Mouse (Mus musculus): ENCODE data around the gene Wwc1. TPM values are rescaled to one million over a fixed set of nuclear protein-coding genes. Genes with fewer than 3 reads are reported as not detected.

Wwc1 gene
- polyA plus RNA-seq, 1 experiment from 2014 or later = 15.2 TPM

- no peak overlapping the region for H3K9ac ChIP-seq
- H3K4me2 ChIP-seq (replicated peaks) = no peak overlapping the region
- no peaks in the 10 kb centered on the region for H3K27me3 ChIP-seq
- peaks cover 21% of the 10 kb centered on the region for H3K4me1 ChIP-seq
- no peaks in the 10 kb centered on the region for H3K36me3 ChIP-seq
- H3K4me3 ChIP-seq = no peak overlapping the region
- ATAC-seq (ENCODE audit: low FRiP score) = no peak
- 75% methylated on average over 6 of the region's 6 CpGs for WGBS
- no peak overlapping the region for H3K27ac ChIP-seq
- H3K9me3 ChIP-seq (replicated peaks) = no peaks in the 10 kb centered on the region
These were observed 35.1 kb downstream of the Wwc1 start for GRCm38 (mm10) chr11:35945187-35945586.

- no peak for ATAC-seq (ENCODE audit: low FRiP score)
- no peak overlapping the region for H3K4me3 ChIP-seq
- WGBS = 86% methylated on average over 3 of the region's 3 CpGs
These were observed 38.7 kb downstream of the Wwc1 start for GRCm38 (mm10) chr11:35941641-35942040.

GRCm38 (mm10) chr11:35941064-35941463, 39.3 kb downstream of the Wwc1 start:
- WGBS = 56% methylated on average over 5 of the region's 5 CpGs

More at GRCm38 (mm10) chr11:35941641-35942040, 38.7 kb downstream of the Wwc1 start:
- peaks cover 13% of the 10 kb centered on the region for H3K4me1 ChIP-seq
- no peak overlapping the region for H3K27ac ChIP-seq
- H3K9ac ChIP-seq = no peak overlapping the region
- no peaks in the 10 kb centered on the region for H3K9me3 ChIP-seq (replicated peaks)
- no peaks in the 10 kb centered on the region for H3K36me3 ChIP-seq
- no peak overlapping the region for H3K4me2 ChIP-seq (replicated peaks)
- H3K27me3 ChIP-seq = no peaks in the 10 kb centered on the region

GRCm38 (mm10) chr11:35938790-35939385, 41.4 kb downstream of the Wwc1 start:
- no peak overlapping the region for H3K4me3 ChIP-seq
- peaks cover 17% of the 10 kb centered on the region for H3K4me1 ChIP-seq
- no peak for ATAC-seq (ENCODE audit: low FRiP score)
- no peak overlapping the region for H3K27ac ChIP-seq
- H3K36me3 ChIP-seq = no peaks in the 10 kb centered on the region
- no peak overlapping the region for H3K4me2 ChIP-seq (replicated peaks)
- WGBS = 53% methylated on average over 6 of the region's 6 CpGs
- H3K9ac ChIP-seq = no peak overlapping the region
- H3K27me3 ChIP-seq = no peaks in the 10 kb centered on the region
- no peaks in the 10 kb centered on the region for H3K9me3 ChIP-seq (replicated peaks)

More at GRCm38 (mm10) chr11:35941064-35941463, 39.3 kb downstream of the Wwc1 start:
- Histone ChIP-seq H3K36me3 (no peaks in the 10 kb centered on the region), H3K9ac (no peak overlapping the region), H3K4me2 (replicated peaks) (no peak overlapping the region), H3K4me1 (peaks cover 13% of the 10 kb centered on the region), H3K27me3 (no peaks in the 10 kb centered on the region), H3K4me3 (no peak overlapping the region), H3K27ac (no peak overlapping the region), H3K9me3 (replicated peaks) (no peaks in the 10 kb centered on the region)
- no peak for ATAC-seq (ENCODE audit: low FRiP score)

GRCm38 (mm10) chr11:35935645-35936044, 44.7 kb downstream of the Wwc1 start:
- Histone ChIP-seq H3K27ac (no peak overlapping the region), H3K36me3 (no peaks in the 10 kb centered on the region), H3K4me3 (no peak overlapping the region), H3K4me1 (peaks cover 30% of the 10 kb centered on the region), H3K9me3 (replicated peaks) (no peaks in the 10 kb centered on the region), H3K27me3 (no peaks in the 10 kb centered on the region), H3K9ac (no peak overlapping the region), H3K4me2 (replicated peaks) (no peak overlapping the region)
- 50% methylated on average over 3 of the region's 3 CpGs for WGBS
- ATAC-seq (ENCODE audit: low FRiP score) = no peak

DNA sequence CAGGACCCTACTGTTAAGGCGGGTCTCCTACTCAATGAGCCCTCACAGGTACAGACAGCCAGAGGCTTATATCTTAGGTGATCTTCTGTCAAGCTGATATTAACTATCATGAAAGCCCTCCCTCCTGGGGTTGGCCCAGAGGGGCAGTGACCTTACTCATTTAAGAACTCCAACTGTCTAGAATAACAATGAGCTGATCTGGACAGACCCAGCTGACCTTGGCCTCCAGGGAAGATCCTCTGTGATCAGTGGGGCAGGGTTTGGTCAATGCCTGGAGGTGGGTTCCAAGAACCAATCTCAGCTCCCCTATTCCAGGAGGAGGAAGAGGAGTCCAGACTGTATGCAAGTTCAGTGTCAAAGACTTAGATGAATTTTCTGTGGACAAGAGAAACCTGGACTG, 45.2 kb downstream of the Wwc1 start:
- Histone ChIP-seq H3K4me3 (no peak overlapping the region), H3K36me3 (no peaks in the 10 kb centered on the region), H3K4me2 (replicated peaks) (no peak overlapping the region), H3K27me3 (no peaks in the 10 kb centered on the region), H3K9me3 (replicated peaks) (no peaks in the 10 kb centered on the region), H3K9ac (no peak overlapping the region), H3K4me1 (peaks cover 31% of the 10 kb centered on the region), H3K27ac (no peak overlapping the region)
- no peak for ATAC-seq (ENCODE audit: low FRiP score)
- 100% methylated on average over 1 of the region's 1 CpGs for WGBS

- peaks cover 28% of the 10 kb centered on the region for H3K4me1 ChIP-seq
These were observed 46.8 kb downstream of the Wwc1 start for GRCm38 (mm10) chr11:35933402-35934085.

DNA sequence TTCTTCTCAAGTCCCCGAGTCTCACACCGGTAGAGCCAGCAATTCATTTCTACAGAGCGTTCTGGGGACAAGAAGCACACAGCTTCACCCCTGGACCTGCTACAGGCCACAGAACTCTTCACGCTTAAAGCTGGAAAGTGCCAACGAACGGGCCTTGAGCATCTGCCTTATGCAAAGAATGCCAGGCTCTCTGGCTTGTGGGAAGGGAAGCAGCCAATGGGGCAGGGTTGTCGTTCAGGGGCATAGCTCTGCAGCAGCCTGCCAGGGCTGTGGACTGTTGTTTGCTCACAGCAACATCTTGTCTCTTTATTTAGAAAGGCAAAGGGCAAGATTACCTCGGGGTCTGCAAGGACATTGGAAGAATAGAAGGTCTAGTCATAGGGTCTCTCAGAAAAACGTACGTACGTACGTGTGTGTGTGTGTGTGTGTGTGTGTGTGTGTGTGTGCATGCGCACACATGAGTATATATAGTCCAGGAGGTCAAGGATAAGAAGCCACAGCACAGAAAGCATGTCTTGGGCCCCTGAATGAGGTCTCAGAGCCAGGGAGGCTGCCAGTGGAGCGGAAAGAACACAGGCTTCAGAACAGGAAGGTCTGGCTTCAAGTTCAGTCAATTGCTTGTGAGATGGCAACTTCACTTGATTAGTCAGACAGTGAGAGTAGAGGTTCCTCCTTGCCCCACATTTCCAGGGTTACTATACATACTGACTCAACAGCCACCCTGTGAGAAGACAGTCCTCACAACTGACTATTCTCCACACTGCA, 48.0 kb downstream of the Wwc1 start:
- Histone ChIP-seq H3K4me2 (replicated peaks) (no peak overlapping the region), H3K36me3 (no peaks in the 10 kb centered on the region), H3K4me3 (no peak overlapping the region), H3K9ac (no peak overlapping the region), H3K4me1 (peaks cover 34% of the 10 kb centered on the region), H3K27ac (0 out of 2 replicates have a peak overlapping the region, but pooled peaks have one; percentile 5), H3K27me3 (no peaks in the 10 kb centered on the region), H3K9me3 (replicated peaks) (no peaks in the 10 kb centered on the region)
- WGBS = 84% methylated on average over 14 of the region's 14 CpGs
- ATAC-seq (ENCODE audit: low FRiP score) = no peak

More at GRCm38 (mm10) chr11:35933402-35934085, 46.8 kb downstream of the Wwc1 start:
- peak; percentile 67 for ATAC-seq (ENCODE audit: low FRiP score)
- Histone ChIP-seq H3K9me3 (replicated peaks) (no peaks in the 10 kb centered on the region), H3K36me3 (no peaks in the 10 kb centered on the region), H3K27ac (peak overlapping the region; percentile 26; the same call in 1 of the 2 replicates), H3K4me2 (replicated peaks) (peak overlapping the region; percentile 20; the same call in 1 of the 2 replicates), H3K9ac (0 out of 2 replicates have a peak overlapping the region, but pooled peaks have one; percentile 24), H3K4me3 (no peak overlapping the region), H3K27me3 (no peaks in the 10 kb centered on the region)
- 8% methylated on average over 14 of the region's 14 CpGs for WGBS

- no peaks in the 10 kb centered on the region for H3K27me3 ChIP-seq
- no peak overlapping the region for H3K27ac ChIP-seq
- no peak overlapping the region for H3K9ac ChIP-seq
- peaks cover 5% of the 10 kb centered on the region; the same call in 1 of the 2 replicates for H3K9me3 ChIP-seq (replicated peaks)
- peaks cover 36% of the 10 kb centered on the region for H3K4me1 ChIP-seq
- H3K36me3 ChIP-seq = no peaks in the 10 kb centered on the region
- no peak for ATAC-seq (ENCODE audit: low FRiP score)
- no peak overlapping the region for H3K4me2 ChIP-seq (replicated peaks)
- WGBS = 81% methylated on average over 6 of the region's 6 CpGs
- H3K4me3 ChIP-seq = no peak overlapping the region
These were observed 49.7 kb downstream of the Wwc1 start for GRCm38 (mm10) chr11:35930511-35931060.

- Histone ChIP-seq H3K36me3 (no peaks in the 10 kb centered on the region), H3K9ac (no peak overlapping the region), H3K4me2 (replicated peaks) (no peak overlapping the region), H3K27ac (no peak overlapping the region), H3K4me1 (peaks cover 28% of the 10 kb centered on the region), H3K9me3 (replicated peaks) (peaks cover 5% of the 10 kb centered on the region; the same call in 1 of the 2 replicates), H3K27me3 (no peaks in the 10 kb centered on the region), H3K4me3 (no peak overlapping the region)
- no peak for ATAC-seq (ENCODE audit: low FRiP score)
- 94% methylated on average over 12 of the region's 12 CpGs for WGBS
These were observed 51.9 kb downstream of the Wwc1 start for GRCm38 (mm10) chr11:35928453-35928852.

DNA sequence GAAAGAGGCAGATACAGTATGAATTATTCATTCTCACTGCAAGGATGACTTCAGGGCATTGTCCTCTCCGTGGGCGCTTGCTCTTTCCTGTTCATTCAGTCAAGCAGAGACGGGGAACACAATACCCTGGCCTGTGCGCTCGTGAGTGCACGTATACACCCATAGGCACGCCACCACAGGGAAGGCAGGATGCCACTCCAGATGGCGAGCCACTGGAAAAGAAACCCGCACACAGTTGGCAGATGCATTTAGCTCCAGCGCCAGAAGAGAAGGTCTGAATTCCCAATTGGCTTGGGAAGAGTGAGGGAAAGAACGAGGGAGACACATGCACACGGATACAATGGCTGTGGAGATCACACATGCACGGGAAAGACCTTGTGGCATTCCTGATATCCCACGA, 53.0 kb downstream of the Wwc1 start:
- Histone ChIP-seq H3K9me3 (replicated peaks) (peaks cover 5% of the 10 kb centered on the region; the same call in 1 of the 2 replicates), H3K9ac (no peak overlapping the region), H3K4me3 (no peak overlapping the region), H3K36me3 (no peaks in the 10 kb centered on the region), H3K27me3 (no peaks in the 10 kb centered on the region), H3K4me2 (replicated peaks) (0 out of 2 replicates have a peak overlapping the region, but pooled peaks have one; percentile 6), H3K27ac (peak overlapping the region; percentile 80), H3K4me1 (peaks cover 21% of the 10 kb centered on the region)
- ATAC-seq (ENCODE audit: low FRiP score) = peak; percentile 83
- 42% methylated on average over 14 of the region's 14 CpGs for WGBS

DNA sequence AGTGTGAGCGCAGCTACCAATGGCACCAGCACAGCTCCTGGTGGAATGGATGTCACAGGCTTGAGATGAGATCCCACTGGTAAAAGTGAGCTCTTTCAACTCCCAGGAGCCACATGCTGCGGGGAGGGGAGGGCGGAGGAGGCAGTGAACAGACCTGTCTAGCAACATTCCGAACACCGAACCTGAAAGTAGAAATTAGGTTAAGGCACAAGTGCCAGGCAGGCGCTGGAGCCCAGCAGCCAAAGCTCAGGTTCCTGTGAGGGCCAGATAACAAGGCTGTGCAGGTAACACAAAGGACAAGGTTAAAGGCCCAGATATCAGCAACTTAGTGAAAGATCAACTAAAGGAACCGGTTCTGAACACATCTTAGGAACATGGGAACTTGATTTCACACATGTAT, 54.7 kb downstream of the Wwc1 start:
- Histone ChIP-seq H3K4me2 (replicated peaks) (no peak overlapping the region), H3K36me3 (no peaks in the 10 kb centered on the region), H3K9me3 (replicated peaks) (peaks cover 5% of the 10 kb centered on the region; the same call in 1 of the 2 replicates), H3K9ac (no peak overlapping the region), H3K4me1 (peaks cover 23% of the 10 kb centered on the region), H3K4me3 (no peak overlapping the region), H3K27ac (no peak overlapping the region), H3K27me3 (no peaks in the 10 kb centered on the region)
- no peak for ATAC-seq (ENCODE audit: low FRiP score)
- 81% methylated on average over 7 of the region's 7 CpGs for WGBS
